Mouse (Mus musculus): ENCODE data around the gene Zfp46. TPM values are rescaled to one million over a fixed set of nuclear protein-coding genes. Genes with fewer than 3 reads are reported as not detected.

Gene Zfp46
- polyA plus RNA-seq, 1 experiment, result 8.4 TPM

GRCm38 (mm10) chr4:136260491-136261180 lies 23.8 kb upstream of the Zfp46 start:
- TF ChIP-seq CTCF (IDR thresholded peaks at IDR 0.05; ENCODE audit: extremely low read depth, insufficient read depth, insufficient read length, insufficient replicate concordance), result peak; percentile 91
- TF ChIP-seq POLR2A (IDR thresholded peaks at IDR 0.05; ENCODE audit: low read depth, low read length), result no peak
- no peak overlapping the region for H3K4me3 ChIP-seq (ENCODE audit: extremely low read depth, insufficient read depth, insufficient read length)
- 46% methylated on average over 10 of the region's 10 CpGs for WGBS
- no peaks in the 10 kb centered on the region for H3K36me3 ChIP-seq (ENCODE audit: control insufficient read depth, insufficient read depth, low read length)
- DNase-seq (ENCODE audit: low read depth in 1 of 2, low spot score in 2 of 2), result peak; percentile 55 to 79
- H3K27ac ChIP-seq (ENCODE audit: insufficient read depth, low read length), result no peak overlapping the region
- no peaks in the 10 kb centered on the region for H3K27me3 ChIP-seq (ENCODE audit: control insufficient read depth, insufficient read depth, low read length)
- H3K4me1 ChIP-seq (ENCODE audit: control insufficient read depth, insufficient read depth, insufficient read length), result peaks cover 7% of the 10 kb centered on the region; the same call in 1 of the 2 replicates

- Histone ChIP-seq H3K36me3 (ENCODE audit: control insufficient read depth, insufficient read depth, low read length) (no peaks in the 10 kb centered on the region), H3K4me1 (ENCODE audit: control insufficient read depth, insufficient read depth, insufficient read length) (peaks cover 12% of the 10 kb centered on the region), H3K27ac (ENCODE audit: insufficient read depth, low read length) (no peak overlapping the region), H3K4me3 (ENCODE audit: extremely low read depth, insufficient read depth, insufficient read length) (no peak overlapping the region), H3K27me3 (ENCODE audit: control insufficient read depth, insufficient read depth, low read length) (no peaks in the 10 kb centered on the region)
- no peak for TF ChIP-seq CTCF (IDR thresholded peaks at IDR 0.05; ENCODE audit: extremely low read depth, insufficient read depth, insufficient read length, insufficient replicate concordance)
- no peak for TF ChIP-seq POLR2A (IDR thresholded peaks at IDR 0.05; ENCODE audit: low read depth, low read length)
- WGBS, result 35% methylated on average over 10 of the region's 10 CpGs
- peak in 1 of 2 experiments; percentile 18 for DNase-seq (ENCODE audit: low read depth in 1 of 2, low spot score in 2 of 2)
These were observed 22.6 kb upstream of the Zfp46 start for GRCm38 (mm10) chr4:136261912-136262311.

GRCm38 (mm10) chr4:136263555-136263954 lies 20.9 kb upstream of the Zfp46 start:
- Histone ChIP-seq H3K27me3 (ENCODE audit: control insufficient read depth, insufficient read depth, low read length) (no peaks in the 10 kb centered on the region), H3K36me3 (ENCODE audit: control insufficient read depth, insufficient read depth, low read length) (no peaks in the 10 kb centered on the region), H3K27ac (ENCODE audit: insufficient read depth, low read length) (no peak overlapping the region), H3K4me1 (ENCODE audit: control insufficient read depth, insufficient read depth, insufficient read length) (peaks cover 22% of the 10 kb centered on the region), H3K4me3 (ENCODE audit: extremely low read depth, insufficient read depth, insufficient read length) (no peak overlapping the region)
- TF ChIP-seq POLR2A (IDR thresholded peaks at IDR 0.05; ENCODE audit: low read depth, low read length) (no peak), CTCF (IDR thresholded peaks at IDR 0.05; ENCODE audit: extremely low read depth, insufficient read depth, insufficient read length, insufficient replicate concordance) (no peak)
- WGBS, result 71% methylated on average over 4 of the region's 4 CpGs
- no peak for DNase-seq (ENCODE audit: low read depth in 1 of 2, low spot score in 2 of 2)

- no peaks in the 10 kb centered on the region for H3K27me3 ChIP-seq (ENCODE audit: control insufficient read depth, insufficient read depth, low read length)
- 24% methylated on average over 9 of the region's 9 CpGs for WGBS
- peak overlapping the region; percentile 82 for H3K27ac ChIP-seq (ENCODE audit: insufficient read depth, low read length)
- TF ChIP-seq CTCF (IDR thresholded peaks at IDR 0.05; ENCODE audit: extremely low read depth, insufficient read depth, insufficient read length, insufficient replicate concordance), result no peak
- TF ChIP-seq POLR2A (IDR thresholded peaks at IDR 0.05; ENCODE audit: low read depth, low read length), result no peak
- H3K4me1 ChIP-seq (ENCODE audit: control insufficient read depth, insufficient read depth, insufficient read length), result peaks cover 21% of the 10 kb centered on the region
- H3K36me3 ChIP-seq (ENCODE audit: control insufficient read depth, insufficient read depth, low read length), result no peaks in the 10 kb centered on the region
- no peak overlapping the region for H3K4me3 ChIP-seq (ENCODE audit: extremely low read depth, insufficient read depth, insufficient read length)
- peak; percentile 62 to 82 for DNase-seq (ENCODE audit: low read depth in 1 of 2, low spot score in 2 of 2)
These were observed 17.7 kb upstream of the Zfp46 start for GRCm38 (mm10) chr4:136266716-136267343.

- no peak overlapping the region for H3K4me3 ChIP-seq (ENCODE audit: extremely low read depth, insufficient read depth, insufficient read length)
- H3K4me1 ChIP-seq (ENCODE audit: control insufficient read depth, insufficient read depth, insufficient read length), result peaks cover 15% of the 10 kb centered on the region
- no peak overlapping the region for H3K27ac ChIP-seq (ENCODE audit: insufficient read depth, low read length)
- WGBS, result 24% methylated on average over 1 of the region's 1 CpGs
- TF ChIP-seq POLR2A (IDR thresholded peaks at IDR 0.05; ENCODE audit: low read depth, low read length), result no peak
- TF ChIP-seq CTCF (IDR thresholded peaks at IDR 0.05; ENCODE audit: extremely low read depth, insufficient read depth, insufficient read length, insufficient replicate concordance), result no peak
- H3K27me3 ChIP-seq (ENCODE audit: control insufficient read depth, insufficient read depth, low read length), result no peaks in the 10 kb centered on the region
- DNase-seq (ENCODE audit: low read depth in 1 of 2, low spot score in 2 of 2), result no peak
- H3K36me3 ChIP-seq (ENCODE audit: control insufficient read depth, insufficient read depth, low read length), result no peaks in the 10 kb centered on the region
These were observed 15.6 kb upstream of the Zfp46 start for GRCm38 (mm10) chr4:136268912-136269311.

GRCm38 (mm10) chr4:136270648-136271047 lies 13.8 kb upstream of the Zfp46 start:
- WGBS, result 94% methylated on average over 8 of the region's 8 CpGs
- no peaks in the 10 kb centered on the region for H3K27me3 ChIP-seq (ENCODE audit: control insufficient read depth, insufficient read depth, low read length)
- H3K4me3 ChIP-seq (ENCODE audit: extremely low read depth, insufficient read depth, insufficient read length), result no peak overlapping the region
- peaks cover 15% of the 10 kb centered on the region for H3K4me1 ChIP-seq (ENCODE audit: control insufficient read depth, insufficient read depth, insufficient read length)
- no peak overlapping the region for H3K27ac ChIP-seq (ENCODE audit: insufficient read depth, low read length)
- H3K36me3 ChIP-seq (ENCODE audit: control insufficient read depth, insufficient read depth, low read length), result no peaks in the 10 kb centered on the region
- DNase-seq (ENCODE audit: low read depth in 1 of 2, low spot score in 2 of 2), result no peak
- no peak for TF ChIP-seq CTCF (IDR thresholded peaks at IDR 0.05; ENCODE audit: extremely low read depth, insufficient read depth, insufficient read length, insufficient replicate concordance)
- no peak for TF ChIP-seq POLR2A (IDR thresholded peaks at IDR 0.05; ENCODE audit: low read depth, low read length)

- Histone ChIP-seq H3K4me3 (ENCODE audit: extremely low read depth, insufficient read depth, insufficient read length) (no peak overlapping the region), H3K36me3 (ENCODE audit: control insufficient read depth, insufficient read depth, low read length) (no peaks in the 10 kb centered on the region), H3K27me3 (ENCODE audit: control insufficient read depth, insufficient read depth, low read length) (no peaks in the 10 kb centered on the region), H3K4me1 (ENCODE audit: control insufficient read depth, insufficient read depth, insufficient read length) (no peaks in the 10 kb centered on the region), H3K27ac (ENCODE audit: insufficient read depth, low read length) (no peak overlapping the region)
- 90% methylated on average over 8 of the region's 8 CpGs for WGBS
- TF ChIP-seq CTCF (IDR thresholded peaks at IDR 0.05; ENCODE audit: extremely low read depth, insufficient read depth, insufficient read length, insufficient replicate concordance) (no peak), POLR2A (IDR thresholded peaks at IDR 0.05; ENCODE audit: low read depth, low read length) (no peak)
- DNase-seq (ENCODE audit: low read depth in 1 of 2, low spot score in 2 of 2), result no peak
These were observed 3.4 kb upstream of the Zfp46 start for GRCm38 (mm10) chr4:136281097-136281496.

Measured in spleen, adult 2 months (tissue).